Mouse (Mus musculus): ENCODE results near the gene Lif.

DNA sequence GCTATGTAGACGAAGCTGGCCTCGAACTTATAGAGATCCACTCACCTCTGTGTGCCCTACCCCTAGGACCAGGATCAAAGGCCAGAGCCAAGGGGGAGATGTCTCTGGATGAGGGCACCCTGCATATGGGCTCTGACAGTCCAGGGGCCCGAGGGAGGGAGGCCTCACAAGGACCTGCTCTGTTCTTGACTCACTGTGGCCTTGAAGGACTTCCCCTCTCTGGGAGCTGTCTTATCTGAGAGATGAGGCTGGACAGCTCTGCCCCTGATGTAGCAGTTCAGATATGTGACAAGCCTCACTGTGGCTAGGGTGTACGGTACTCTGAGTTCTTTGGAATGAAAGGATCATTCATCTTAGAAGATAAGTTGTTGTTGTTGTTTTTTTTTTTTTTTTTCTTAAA lies 52.3 kb downstream of the Lif start:
- TF ChIP-seq CTCF (conservative IDR thresholded peaks at IDR 0.05; ENCODE audit: insufficient read depth, insufficient read length, low read depth, low read length) = no peak
- no peak for TF ChIP-seq POLR2A (IDR thresholded peaks at IDR 0.05; ENCODE audit: low read depth, low read length)

Measured in kidney, adult 2 months (tissue).